Mouse (Mus musculus) intestine, embryonic 15.5 days (tissue): ENCODE data around the gene Ric1. TPM values are rescaled to one million over a fixed set of nuclear protein-coding genes. Genes with fewer than 3 reads are reported as not detected.

Source experiments
- ATAC-seq: fragments of 200-750 bp; cut with Nextera tagmentation; 2 replicates; pipeline ENCODE4 v1.8.0; 2017; ENCODE audit warnings: moderate TSS enrichment, moderate library complexity
- H3K27ac ChIP-seq: fragments of 300-500 bp; sonication (generic); 2 replicates; pipeline ENCODE4 v1.5.1; 2015; ENCODE audit warnings: mild to moderate bottlenecking, inconsistent platforms
- H3K27me3 ChIP-seq: fragments of 300-500 bp; sonication (generic); replicated peaks from 2 replicates; pipeline ENCODE4 v1.6.1; 2015; ENCODE audit warnings: inconsistent platforms
- H3K36me3 ChIP-seq: fragments of 300-500 bp; sonication (generic); 2 replicates; pipeline ENCODE4 v1.6.1; 2015; ENCODE audit warnings: inconsistent platforms
- H3K4me1 ChIP-seq: fragments of 300-500 bp; sonication (generic); replicated peaks from 2 replicates; pipeline ENCODE4 v1.6.1; 2015; ENCODE audit warnings: inconsistent platforms
- H3K4me2 ChIP-seq: fragments of 300-500 bp; sonication (generic); replicated peaks from 2 replicates; pipeline ENCODE4 v1.6.1; 2015; ENCODE audit warnings: mild to moderate bottlenecking, inconsistent platforms
- H3K4me3 ChIP-seq: fragments of 300-500 bp; sonication (generic); replicated peaks from 2 replicates; pipeline ENCODE4 v1.5.1; 2015; ENCODE audit warnings: inconsistent platforms
- H3K9ac ChIP-seq: fragments of 300-500 bp; sonication (generic); 2 replicates; pipeline ENCODE4 v1.6.1; 2015; ENCODE audit warnings: inconsistent platforms
- H3K9me3 ChIP-seq: fragments of 300-500 bp; sonication (generic); 2 replicates; pipeline ENCODE4 v1.6.1; 2016; ENCODE audit warnings: inconsistent platforms
- WGBS: fragments of 180-500 bp; shearing (Covaris S2); methylation state at CpG from one replicate; pipeline ENCODE4 v1.1.7; 2015; 5-methylcytosine and 5-hydroxymethylcytosine counted together
- polyA plus RNA-seq: library from polyadenylated mRNA; unstranded; fragments of >200 nt; fragmentation: Nextera tagmentation; extraction: Ambion mirVana; gene quantifications from 2 replicates; pipeline ENCODE4 v1.2.1, GENCODE M21; 2015

Gene Ric1
- polyA plus RNA-seq, 1 experiment from 2014 or later = 12.3 TPM

GRCm38 (mm10) chr19:29647651-29648549 lies 125.8 kb downstream of the Ric1 start, which contains the start of gene Ermp1:
Ermp1 (minus strand) TSS chr19:29648415.
- H3K4me3 ChIP-seq = peak within 1 kb of the TSS; percentile 94
- no peaks in the 10 kb centered on the region for H3K27me3 ChIP-seq
- peak; percentile 94 for ATAC-seq
- no peaks in the 10 kb centered on the region for H3K9me3 ChIP-seq
- peak within 1 kb of the TSS; percentile 90 for H3K9ac ChIP-seq
- H3K4me2 ChIP-seq = peak within 1 kb of the TSS; percentile 74
- 0 out of 2 replicates have a peak, but pooled peaks cover 4% of the 10 kb centered on the region for H3K36me3 ChIP-seq
- under 1% methylated on average over 89 of the region's 90 CpGs for WGBS
- no peaks in the 10 kb centered on the region for H3K4me1 ChIP-seq
- H3K27ac ChIP-seq = peak within 1 kb of the TSS; percentile 63

GRCm38 (mm10) chr19:29648550-29648914 lies 126.5 kb downstream of the Ric1 start:
- no peaks in the 10 kb centered on the region for H3K9me3 ChIP-seq
- no peak for ATAC-seq
- no peaks in the 10 kb centered on the region for H3K4me1 ChIP-seq
- H3K4me3 ChIP-seq = peak overlapping the region; percentile 94
- H3K9ac ChIP-seq = no peak overlapping the region
- 32% methylated on average over 4 of the region's 4 CpGs for WGBS
- peak overlapping the region; percentile 74 for H3K4me2 ChIP-seq
- 0 out of 2 replicates have a peak, but pooled peaks cover 4% of the 10 kb centered on the region for H3K36me3 ChIP-seq
- H3K27ac ChIP-seq = no peak overlapping the region
- H3K27me3 ChIP-seq = no peaks in the 10 kb centered on the region

- WGBS = 69% methylated on average over 1 of the region's 1 CpGs
- Histone ChIP-seq H3K9me3 (no peaks in the 10 kb centered on the region), H3K4me1 (no peaks in the 10 kb centered on the region), H3K9ac (no peak overlapping the region), H3K27me3 (no peaks in the 10 kb centered on the region), H3K27ac (no peak overlapping the region), H3K4me2 (no peak overlapping the region), H3K36me3 (0 out of 2 replicates have a peak, but pooled peaks cover 4% of the 10 kb centered on the region), H3K4me3 (no peak overlapping the region)
- ATAC-seq = peak; percentile 23; the same call in 1 of the 2 replicates
Observed at GRCm38 (mm10) chr19:29649683-29650082, 127.6 kb downstream of the Ric1 start.

GRCm38 (mm10) chr19:29653768-29654265 lies 131.7 kb downstream of the Ric1 start:
- H3K4me1 ChIP-seq = no peaks in the 10 kb centered on the region
- H3K4me2 ChIP-seq = no peak overlapping the region
- no peaks in the 10 kb centered on the region for H3K36me3 ChIP-seq
- no peak for ATAC-seq
- no peak overlapping the region for H3K9ac ChIP-seq
- H3K4me3 ChIP-seq = no peak overlapping the region
- 87% methylated on average over 9 of the region's 9 CpGs for WGBS
- H3K9me3 ChIP-seq = no peaks in the 10 kb centered on the region
- H3K27ac ChIP-seq = no peak overlapping the region
- no peaks in the 10 kb centered on the region for H3K27me3 ChIP-seq

- H3K27me3 ChIP-seq = no peaks in the 10 kb centered on the region
- no peak overlapping the region for H3K4me2 ChIP-seq
- no peak overlapping the region for H3K4me3 ChIP-seq
- no peaks in the 10 kb centered on the region for H3K9me3 ChIP-seq
- H3K27ac ChIP-seq = no peak overlapping the region
- H3K4me1 ChIP-seq = no peaks in the 10 kb centered on the region
- no peak overlapping the region for H3K9ac ChIP-seq
- H3K36me3 ChIP-seq = no peaks in the 10 kb centered on the region
- 50% methylated on average over 6 of the region's 6 CpGs for WGBS
- no peak for ATAC-seq
Observed at GRCm38 (mm10) chr19:29655148-29655547, 133.1 kb downstream of the Ric1 start.

- Histone ChIP-seq H3K27ac (no peak overlapping the region), H3K27me3 (no peaks in the 10 kb centered on the region), H3K9me3 (no peaks in the 10 kb centered on the region), H3K4me3 (no peak overlapping the region), H3K4me2 (no peak overlapping the region), H3K4me1 (no peaks in the 10 kb centered on the region), H3K9ac (no peak overlapping the region), H3K36me3 (no peaks in the 10 kb centered on the region)
- WGBS = 84% methylated on average over 4 of the region's 4 CpGs
- ATAC-seq = no peak
Observed at GRCm38 (mm10) chr19:29656029-29656428, 133.9 kb downstream of the Ric1 start.

Other genes starting within 250 kb of the Ric1 start
- 12.8 and 13.8 TPM in 2 replicates for gene Insl6, start 196.9 kb upstream of the Ric1 start, polyA plus RNA-seq
- 0.21 and 0.32 TPM in 2 replicates for gene Rln1, start 187.6 kb upstream of the Ric1 start, polyA plus RNA-seq
- gene Plgrkt, start 154.9 kb upstream of the Ric1 start, polyA plus RNA-seq = 182 and 201 TPM in 2 replicates
- 0.40 and 0.69 TPM in 2 replicates for gene Cd274, start 154.8 kb upstream of the Ric1 start, polyA plus RNA-seq
- not detected in 2 replicates for gene Pdcd1lg2, start 111.4 kb upstream of the Ric1 start, polyA plus RNA-seq
- 9.6 and 10.8 TPM in 2 replicates for gene Ermp1, start 126.1 kb downstream of the Ric1 start, polyA plus RNA-seq
- gene Mlana, start 175.5 kb downstream of the Ric1 start, polyA plus RNA-seq = not detected in 2 replicates